Mouse (Mus musculus) ES-E14 (cell line): ENCODE results near the gene Fam19a3. TPM values are rescaled to one million over a fixed set of nuclear protein-coding genes. Genes with fewer than 3 reads are reported as not detected.

Experiments
- DNase-seq: peaks from one replicate; pipeline ENCODE4 v3.0.0-alpha.2; 2013; ENCODE audit warnings: low read depth, low spot score
- H3K27ac ChIP-seq: 2 replicates; pipeline ENCODE4 v1.5.1; 2012; ENCODE audit warnings: low read depth, mild to moderate bottlenecking, low read length, moderate library complexity, mixed read lengths; ENCODE audit not compliant: poor library complexity, insufficient read depth, severe bottlenecking
- H3K36me3 ChIP-seq: 2 replicates; pipeline ENCODE4 v1.6.1; 2012; ENCODE audit warnings: mild to moderate bottlenecking, low read length, moderate library complexity, mixed read lengths; ENCODE audit not compliant: control insufficient read depth, poor library complexity, insufficient read depth, severe bottlenecking
- H3K4me1 ChIP-seq, 2 experiments: fragments of 150-350 bp in 1 of 2; sonication (generic) in 1 of 2; 2 replicates each; pipeline ENCODE4 v1.6.1; 2012; ENCODE audit warnings: low read length in 2 of 2, mild to moderate bottlenecking in 1 of 2, mixed read lengths in 1 of 2; ENCODE audit not compliant: control insufficient read depth in 2 of 2, insufficient read depth in 2 of 2, poor library complexity in 1 of 2
- H3K4me3 ChIP-seq, 2 experiments: fragments of 150-350 bp in 1 of 2; sonication (generic) in 1 of 2; 2 replicates each; pipeline ENCODE4 v1.5.1; 2012; ENCODE audit warnings: low read length in 2 of 2, low read depth in 1 of 2, mild to moderate bottlenecking in 1 of 2, mixed read lengths in 1 of 2; ENCODE audit not compliant: insufficient read depth in 1 of 2, poor library complexity in 1 of 2, severe bottlenecking in 1 of 2
- H3K9ac ChIP-seq: 2 replicates; pipeline ENCODE4 v1.6.1; 2012; ENCODE audit warnings: low read depth, mild to moderate bottlenecking, low read length, mixed read lengths; ENCODE audit not compliant: poor library complexity, insufficient read depth, severe bottlenecking
- H3K9me3 ChIP-seq: fragments of 150-350 bp; sonication (generic); 2 replicates; pipeline ENCODE4 v1.6.1; 2012; ENCODE audit warnings: low read depth, mild to moderate bottlenecking, low read length; ENCODE audit not compliant: control insufficient read depth, insufficient read depth
- CHD2 ChIP-seq: IDR thresholded peaks from 2 replicates; pipeline ENCODE4 v1.6.1; 2014; ENCODE audit warnings: mild to moderate bottlenecking, low read depth, low read length, inconsistent platforms
- HCFC1 ChIP-seq: IDR thresholded peaks from 2 replicates; pipeline ENCODE4 v1.6.1; 2012; ENCODE audit warnings: low read length, inconsistent platforms, borderline replicate concordance; ENCODE audit not compliant: insufficient read depth
- MAFK ChIP-seq: IDR thresholded peaks from 2 replicates; pipeline ENCODE4 v1.6.1; 2014; ENCODE audit warnings: mild to moderate bottlenecking, low read depth, low read length, inconsistent platforms; ENCODE audit not compliant: insufficient read depth
- ZC3H11A ChIP-seq: IDR thresholded peaks from 2 replicates; pipeline ENCODE4 v1.6.1; 2012; ENCODE audit warnings: low read depth, mild to moderate bottlenecking, inconsistent platforms, low read length, borderline replicate concordance
- ZNF384 ChIP-seq: IDR thresholded peaks from 2 replicates; pipeline ENCODE4 v1.6.1; 2012; ENCODE audit warnings: low read depth, low read length, inconsistent platforms
- in situ Hi-C, 2 experiments: fragments of 600-800 bp; cut with MboI; formaldehyde crosslinking; loops; one replicate each; pipeline ENCODE4 v1.15.1; 2025; ENCODE audit warnings: low sequenced_read_pairs in 2 of 2, inconsistent platforms in 1 of 2; ENCODE audit not compliant: unreplicated experiment in 2 of 2
- total RNA-seq: library from RNA; depleted of rRNA; stranded (reverse); fragments of 300-350 nt; gene quantifications from 2 replicates; pipeline ENCODE4 v1.2.3, GENCODE M21; 2012

The Fam19a3 gene
- total RNA-seq, 1 experiment, result 0.13 TPM

GRCm38 (mm10) chr3:104817481-104817990 lies 35.9 kb upstream of the Fam19a3 start:
- H3K4me1 ChIP-seq, result peaks cover 16 to 17% of the 10 kb centered on the region in 2 experiments; a peak in 3 of 4 replicates
- peak overlapping the region; percentile 76 for H3K27ac ChIP-seq
- in situ Hi-C loops, result no loop called here
- no peaks in the 10 kb centered on the region for H3K9me3 ChIP-seq
- no peaks in the 10 kb centered on the region for H3K36me3 ChIP-seq
- peak overlapping the region; percentile 77 to 91 for H3K4me3 ChIP-seq
- no peak for DNase-seq
- H3K9ac ChIP-seq, result peak overlapping the region; percentile 72
- no peak for TF ChIP-seq HCFC1
- no peak for TF ChIP-seq ZNF384
- no peak for TF ChIP-seq ZC3H11A
- TF ChIP-seq MAFK, result no peak

- H3K9ac ChIP-seq, result peak overlapping the region; percentile 70; the same call in 1 of the 2 replicates
- TF ChIP-seq MAFK, result no peak
- no peak for TF ChIP-seq HCFC1
- TF ChIP-seq ZNF384, result no peak
- TF ChIP-seq ZC3H11A, result no peak
- no peak for TF ChIP-seq CHD2
- H3K4me1 ChIP-seq, result peaks cover 16 to 24% of the 10 kb centered on the region in 2 experiments; a peak in 3 of 4 replicates
- H3K4me3 ChIP-seq, result peak overlapping the region; percentile 77 to 91
- H3K36me3 ChIP-seq, result no peaks in the 10 kb centered on the region
- no peaks in the 10 kb centered on the region for H3K9me3 ChIP-seq
- H3K27ac ChIP-seq, result peak overlapping the region; percentile 96
- DNase-seq, result no peak
- in situ Hi-C loops, result no loop called here
Observed at GRCm38 (mm10) chr3:104816130-104816529, 34.5 kb upstream of the Fam19a3 start.

- TF ChIP-seq ZNF384 (no peak), CHD2 (no peak), ZC3H11A (no peak), MAFK (no peak), HCFC1 (no peak)
- Histone ChIP-seq H3K4me3 (peak overlapping the region; percentile 9 to 28; a peak in 3 of 4 replicates), H3K27ac (peak overlapping the region; percentile 96), H3K9me3 (no peaks in the 10 kb centered on the region), H3K9ac (no peak overlapping the region), H3K36me3 (no peaks in the 10 kb centered on the region), H3K4me1 (peaks cover 16 to 24% of the 10 kb centered on the region in 2 experiments; a peak in 3 of 4 replicates)
- DNase-seq, result no peak
- in situ Hi-C loops, result no loop called here
Observed at GRCm38 (mm10) chr3:104815346-104815745, 33.7 kb upstream of the Fam19a3 start.

GRCm38 (mm10) chr3:104814746-104815145 lies 33.1 kb upstream of the Fam19a3 start:
- in situ Hi-C loops, result no loop called here
- peak overlapping the region; percentile 9 to 28; a peak in 1 of 4 replicates for H3K4me3 ChIP-seq
- no peaks in the 10 kb centered on the region for H3K36me3 ChIP-seq
- no peak overlapping the region for H3K9ac ChIP-seq
- DNase-seq, result no peak
- H3K27ac ChIP-seq, result peak overlapping the region; percentile 92
- no peak for TF ChIP-seq ZC3H11A
- TF ChIP-seq MAFK, result no peak
- no peak for TF ChIP-seq CHD2
- TF ChIP-seq HCFC1, result no peak
- TF ChIP-seq ZNF384, result no peak
- peaks cover 16 to 24% of the 10 kb centered on the region in 2 experiments; a peak in 3 of 4 replicates for H3K4me1 ChIP-seq
- H3K9me3 ChIP-seq, result no peaks in the 10 kb centered on the region
